Mouse (Mus musculus) layer of hippocampus, adult 2 months (tissue): ENCODE data around the gene Serpinb6c. TPM values are rescaled to one million over a fixed set of nuclear protein-coding genes. Genes with fewer than 3 reads are reported as not detected.

Experiments used
- DNase-seq, 2 experiments: peaks; one replicate each; pipeline ENCODE4 v3.0.0; 2022; ENCODE audit warnings: low spot score in 2 of 2
- H3K27ac ChIP-seq: fragments of 200-600 bp; 2 replicates; pipeline ENCODE4 v1.8.1; 2022
- H3K4me3 ChIP-seq: fragments of 200-600 bp; 2 replicates; pipeline ENCODE4 v1.8.1; 2022; ENCODE audit warnings: mild to moderate bottlenecking
- CTCF ChIP-seq: fragments of 200-600 bp; conservative IDR thresholded peaks from 2 replicates; pipeline ENCODE4 v1.8.1; 2022; ENCODE audit warnings: antibody characterized with exemption, mild to moderate bottlenecking, moderate library complexity
- total RNA-seq, 2 experiments: library from RNA; stranded (reverse); gene quantifications; 2 replicates each; pipeline ENCODE4 v1.2.3; 2021

The Serpinb6c gene
- total RNA-seq, 2 experiments from 2014 or later: 0.59 to 0.97 TPM

GRCm38 (mm10) chr13:33921699-33922098 lies 16.2 kb upstream of the Serpinb6c start:
- Histone ChIP-seq H3K27ac (no peak overlapping the region), H3K4me3 (no peak overlapping the region)
- DNase-seq: no peak
- no peak for TF ChIP-seq CTCF

DNA sequence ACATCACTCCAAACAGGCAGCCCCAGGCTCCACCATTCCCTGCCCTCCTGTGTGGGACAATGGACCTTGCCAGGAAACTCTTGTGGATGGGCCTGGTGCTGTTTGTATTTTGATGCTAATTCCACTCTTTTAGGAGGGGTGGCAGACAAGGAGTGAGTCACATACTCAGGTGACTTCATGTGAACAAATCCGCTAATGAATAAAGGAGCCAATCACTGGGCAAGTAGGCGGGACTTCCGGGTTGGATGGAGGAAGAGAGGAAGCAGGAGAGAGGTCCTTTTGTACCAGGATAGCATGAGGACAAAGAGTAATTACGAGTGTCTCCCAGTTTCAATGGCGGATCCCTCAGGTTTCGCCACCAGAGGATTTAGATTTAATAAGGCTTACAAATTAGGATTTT lies 15.5 kb upstream of the Serpinb6c start:
- no peak overlapping the region for H3K27ac ChIP-seq
- no peak overlapping the region for H3K4me3 ChIP-seq
- no peak for TF ChIP-seq CTCF
- DNase-seq: no peak

DNA sequence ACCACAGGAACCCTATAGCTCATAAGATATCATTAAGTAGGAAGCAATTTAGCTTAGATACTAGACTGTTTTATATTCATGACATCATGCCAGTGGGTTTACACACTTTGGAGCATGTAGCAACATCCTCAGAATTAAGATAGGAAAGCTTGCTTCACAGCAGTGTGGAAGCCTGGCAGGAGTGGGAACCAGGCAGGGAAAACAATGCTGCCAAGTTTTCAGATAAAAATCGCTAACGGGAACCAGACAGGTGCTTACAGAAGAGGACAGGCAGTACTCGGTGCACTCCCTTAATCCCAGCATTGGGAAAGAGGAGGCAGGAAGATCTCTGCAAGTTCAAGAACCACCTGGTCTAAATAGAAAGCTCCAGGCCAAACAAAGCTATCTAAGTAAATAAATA lies 1.3 kb upstream of the Serpinb6c start:
- no peak for DNase-seq
- no peak overlapping the region for H3K27ac ChIP-seq
- no peak for TF ChIP-seq CTCF

DNA sequence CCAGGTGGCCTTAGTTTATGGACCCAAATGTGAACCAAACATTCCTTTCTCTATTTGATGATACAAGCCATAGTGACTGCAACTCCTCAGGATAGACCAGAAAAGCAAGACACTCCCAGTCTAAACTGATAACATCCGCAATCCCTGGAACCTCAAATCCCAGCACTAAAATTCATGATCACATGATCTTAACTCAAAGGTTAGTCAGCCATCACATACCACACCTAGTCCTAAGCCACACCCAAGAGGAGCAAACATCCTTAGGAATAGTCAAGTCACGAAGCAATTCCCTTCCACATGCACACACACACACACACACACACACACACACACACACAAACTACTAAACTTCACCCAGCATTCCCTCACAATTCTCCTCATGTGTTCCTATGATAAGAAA lies 2.2 kb downstream of the Serpinb6c start:
- H3K4me3 ChIP-seq: no peak overlapping the region
- H3K27ac ChIP-seq: no peak overlapping the region
- no peak for DNase-seq
- no peak for TF ChIP-seq CTCF

More for the DNA sequence above, 1.3 kb upstream of the Serpinb6c start:
- no peak overlapping the region for H3K4me3 ChIP-seq

- Histone ChIP-seq H3K4me3 (no peak overlapping the region), H3K27ac (no peak overlapping the region)
- peak; percentile 76 for TF ChIP-seq CTCF
- peak in 1 of 2 experiments; percentile 31 for DNase-seq
Observed at GRCm38 (mm10) chr13:33894207-33894606, 11.3 kb downstream of the Serpinb6c start.

GRCm38 (mm10) chr13:33843308-33843707 lies 62.2 kb downstream of the Serpinb6c start, which contains the start of gene Serpinb6e:
Serpinb6e (minus strand) TSS chr13:33843408.
- no peak within 1 kb of the TSS for H3K4me3 ChIP-seq
- no peak for TF ChIP-seq CTCF

DNA sequence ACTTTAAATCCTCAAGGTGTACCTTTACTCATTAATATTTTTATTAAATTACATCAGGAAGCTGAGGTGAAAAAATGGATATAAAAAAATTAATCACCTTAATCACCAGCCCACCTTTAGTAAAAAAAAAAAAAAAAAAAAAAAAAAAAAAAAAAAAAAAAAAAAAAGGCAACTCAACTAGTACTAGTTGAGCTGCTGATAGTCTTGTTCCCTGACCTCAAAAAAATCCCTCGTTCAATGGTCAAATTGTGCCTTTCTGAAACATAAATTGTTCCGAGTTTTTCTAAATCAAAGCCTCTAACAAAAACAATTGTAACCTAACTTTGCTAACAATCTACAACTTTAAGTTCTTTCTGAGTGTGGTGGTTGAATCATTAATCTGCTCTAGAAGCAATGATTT lies 74.8 kb downstream of the Serpinb6c start:
- no peak for TF ChIP-seq CTCF
- Histone ChIP-seq H3K27ac (no peak overlapping the region), H3K4me3 (no peak overlapping the region)
- DNase-seq: no peak

More at GRCm38 (mm10) chr13:33843308-33843707, 62.2 kb downstream of the Serpinb6c start, which contains the start of gene Serpinb6e:
- no peak within 1 kb of the TSS for H3K27ac ChIP-seq
- DNase-seq: no peak

Other genes starting within 250 kb of the Serpinb6c start
- not detected for gene Serpinb6d, start 244.3 kb downstream of the Serpinb6c start, total RNA-seq
- not detected for gene Serpinb6e, start 62.3 kb downstream of the Serpinb6c start, total RNA-seq
- 1 to 10 TPM; 7.5 to 9.1 TPM for gene Nqo2, start 59.0 kb upstream of the Serpinb6c start, total RNA-seq
- gene Ripk1, start 96.7 kb upstream of the Serpinb6c start, total RNA-seq: 1 to 10 TPM; 6.9 to 7.3 TPM
- 10 to 100 TPM; 44.5 to 46.0 TPM for gene Serpinb6a, start 97.1 kb upstream of the Serpinb6c start, total RNA-seq
- gene Bphl, start 131.9 kb upstream of the Serpinb6c start, total RNA-seq: 10 to 100 TPM; 50.8 to 51.9 TPM
- gene Tubb2a, start 172.3 kb upstream of the Serpinb6c start, total RNA-seq: 1,000 to 10,000 TPM in 1 of 2 experiments, 100 to 1,000 TPM in 1; 962 to 1,047 TPM
- gene Tubb2b, start 224.8 kb upstream of the Serpinb6c start, total RNA-seq: 100 to 1,000 TPM; 227 to 233 TPM